ENCODE assay signal across 8 mouse cellular contexts in genomic region chr1:152790254-152790653, GRCm38 (mm10). TPM values are rescaled to one million over a fixed set of nuclear protein-coding genes. Genes with fewer than 3 reads are reported as not detected.
DNase-seq lines count a peak whose midpoint lies in the region; ATAC-seq and TF ChIP-seq lines count a peak whose summit lies in the region.

No protein-coding gene starts in this region.

- TF ChIP-seq CTCF in bone marrow macrophage, adult 2 months (IDR thresholded peaks at IDR 0.05; ENCODE audit: low read depth, low read length): 0 out of 2 replicates have a peak, but pooled peaks have one; percentile 32

- no peaks in the 10 kb centered on the region for H3K36me3 ChIP-seq in limb, embryonic 13.5 days
- H3K36me3 ChIP-seq in neural tube, embryonic 11.5 days (ENCODE audit: control insufficient read depth, insufficient read depth, low read length): no peaks in the 10 kb centered on the region

- H3K4me2 ChIP-seq in limb, embryonic 13.5 days (replicated peaks): peak overlapping the region; percentile 24
- H3K4me2 ChIP-seq in neural tube, embryonic 11.5 days (ENCODE audit: low read depth): no peak overlapping the region

- H3K27me3 ChIP-seq in limb, embryonic 13.5 days: peaks cover 4% of the 10 kb centered on the region; the same call in 1 of the 2 replicates
- no peaks in the 10 kb centered on the region for H3K27me3 ChIP-seq in neural tube, embryonic 11.5 days (ENCODE audit: control insufficient read depth, insufficient read depth, low read length)

- H3K27ac ChIP-seq in bone marrow macrophage, adult 2 months (ENCODE audit: insufficient read depth, low read depth, low read length): no peak overlapping the region
- H3K27ac ChIP-seq in limb, embryonic 13.5 days: no peak overlapping the region
- H3K27ac ChIP-seq in neural tube, embryonic 11.5 days (ENCODE audit: low read depth, low read length): no peak overlapping the region

- H3K4me3 ChIP-seq in bone marrow macrophage, adult 2 months (ENCODE audit: insufficient read depth, low read length): no peak overlapping the region
- no peak overlapping the region for H3K4me3 ChIP-seq in limb, embryonic 13.5 days
- H3K4me3 ChIP-seq in neural tube, embryonic 11.5 days (ENCODE audit: low read depth, low read length): no peak overlapping the region

- ATAC-seq in limb, embryonic 13.5 days (ENCODE audit: low FRiP score, low read depth): peak; percentile 48; the same call in 1 of the 2 replicates
- ATAC-seq in neural tube, embryonic 11.5 days (ENCODE audit: insufficient read depth, low FRiP score, low TSS enrichment): 0 out of 2 replicates have a peak, but pooled peaks have one; percentile 36

- 13% methylated on average over 12 of the region's 12 CpGs for WGBS in limb, embryonic 13.5 days
- 16% methylated on average over 12 of the region's 12 CpGs for WGBS in neural tube, embryonic 11.5 days

- no peak overlapping the region for H3K9ac ChIP-seq in limb, embryonic 13.5 days
- H3K9ac ChIP-seq in neural tube, embryonic 11.5 days (ENCODE audit: low read length): no peak overlapping the region

- no peak for TF ChIP-seq POLR2A in bone marrow macrophage, adult 2 months (IDR thresholded peaks at IDR 0.05; ENCODE audit: borderline replicate concordance, low read depth, low read length)

- peaks cover 23% of the 10 kb centered on the region for H3K4me1 ChIP-seq in bone marrow macrophage, adult 2 months (ENCODE audit: control insufficient read depth, insufficient read depth, low read length)
- peaks cover 20% of the 10 kb centered on the region; the same call in 1 of the 2 replicates for H3K4me1 ChIP-seq in limb, embryonic 13.5 days
- H3K4me1 ChIP-seq in neural tube, embryonic 11.5 days (ENCODE audit: control insufficient read depth, insufficient read depth, low read length): peaks cover 14% of the 10 kb centered on the region

- intact Hi-C loops in heart, postnatal 14 days (cut with DNase I): loop anchor here (2.0 kb wide), 1 partner anchor 113 kb away; the partner anchor contains the start of gene Smg7

- H3K9me3 ChIP-seq in limb, embryonic 13.5 days: no peaks in the 10 kb centered on the region
- H3K9me3 ChIP-seq in neural tube, embryonic 11.5 days (ENCODE audit: control insufficient read depth, low read length): no peaks in the 10 kb centered on the region

- peak; percentile 43 for DNase-seq in gastrocnemius, adult 18-20 months (ENCODE audit: low spot score)
- DNase-seq in gastrocnemius, adult 8-10 months (ENCODE audit: low spot score in 2 of 2): no peak
- DNase-seq in CD4-positive helper T cell, adult 2 months (ENCODE audit: low read depth, low spot score): peak; percentile 26
- DNase-seq in heart, postnatal 14 days: peak; percentile 26 to 58
- peak; percentile 53 for DNase-seq in neural tube, embryonic 11.5 days (ENCODE audit: low spot score)
- no peak for DNase-seq in urinary bladder, adult 2 months (ENCODE audit: low spot score)

RNA-seq across cellular contexts. Expression of gene Ncf2, which starts 9.7 kb away (rescaled TPM):
- under 1 TPM; 0.50 to 0.93 TPM for total RNA-seq in gastrocnemius, adult 18-20 months (2021)
- total RNA-seq in gastrocnemius, adult 8-10 months (2022): 1 to 10 TPM in 1 of 4 experiments, under 1 TPM in 3; 0.34 to 1.1 (median 0.48) TPM
- polyA plus RNA-seq in bone marrow macrophage, adult 2 months (2012; ENCODE audit: insufficient read depth, insufficient read length, missing spikeins): 268 and 316 TPM in 2 replicates
- 1 to 10 TPM; 3.9 to 5.1 TPM for total RNA-seq in heart, postnatal 14 days (2021)
- 3.5 and 3.8 TPM in 2 replicates for polyA plus RNA-seq in limb, embryonic 13.5 days (2015; fragmentation: Nextera tagmentation; extraction: Ambion mirVana)
- 3.8 and 5.9 TPM in 2 replicates for polyA plus RNA-seq in neural tube, embryonic 11.5 days (2014; fragmentation: Nextera tagmentation; extraction: Ambion mirVana)
- 7.0 and 8.7 TPM in 2 replicates for polyA plus RNA-seq in urinary bladder, adult 2 months (2012; rRNA removed)

RNA-seq across cellular contexts. Expression of gene Arpc5, which starts 23.9 kb away (rescaled TPM):
- total RNA-seq in gastrocnemius, adult 18-20 months (2021): 10 to 100 TPM in 1 of 2 experiments, 1 to 10 TPM in 1; 7.8 to 11.7 TPM
- 1 to 10 TPM; 7.3 to 9.8 (median 8.7) TPM for total RNA-seq in gastrocnemius, adult 8-10 months (2022)
- 562 and 626 TPM in 2 replicates for polyA plus RNA-seq in bone marrow macrophage, adult 2 months (2012; ENCODE audit: insufficient read depth, insufficient read length, missing spikeins)
- 10 to 100 TPM; 53.0 to 57.9 TPM for total RNA-seq in heart, postnatal 14 days (2021)
- polyA plus RNA-seq in limb, embryonic 13.5 days (2015; fragmentation: Nextera tagmentation; extraction: Ambion mirVana): 210 and 213 TPM in 2 replicates
- polyA plus RNA-seq in neural tube, embryonic 11.5 days (2014; fragmentation: Nextera tagmentation; extraction: Ambion mirVana): 297 and 303 TPM in 2 replicates
- polyA plus RNA-seq in urinary bladder, adult 2 months (2012; rRNA removed): 143 and 180 TPM in 2 replicates

RNA-seq across cellular contexts. Expression of gene Rgl1, which starts 24.1 kb away (rescaled TPM):
- 1 to 10 TPM; 4.9 to 7.8 TPM for total RNA-seq in gastrocnemius, adult 18-20 months (2021)
- 1 to 10 TPM; 2.9 to 9.4 (median 5.3) TPM for total RNA-seq in gastrocnemius, adult 8-10 months (2022)
- polyA plus RNA-seq in bone marrow macrophage, adult 2 months (2012; ENCODE audit: insufficient read depth, insufficient read length, missing spikeins): 9.7 and 11.9 TPM in 2 replicates
- total RNA-seq in heart, postnatal 14 days (2021): 10 to 100 TPM; 51.7 to 51.8 TPM
- 36.4 and 41.7 TPM in 2 replicates for polyA plus RNA-seq in limb, embryonic 13.5 days (2015; fragmentation: Nextera tagmentation; extraction: Ambion mirVana)
- 31.8 and 34.8 TPM in 2 replicates for polyA plus RNA-seq in neural tube, embryonic 11.5 days (2014; fragmentation: Nextera tagmentation; extraction: Ambion mirVana)
- polyA plus RNA-seq in urinary bladder, adult 2 months (2012; rRNA removed): 29.6 and 31.0 TPM in 2 replicates

RNA-seq across cellular contexts. Expression of gene Apobec4, which starts 39.9 kb away (rescaled TPM):
- not detected for total RNA-seq in gastrocnemius, adult 18-20 months (2021)
- total RNA-seq in gastrocnemius, adult 8-10 months (2022): not detected
- polyA plus RNA-seq in bone marrow macrophage, adult 2 months (2012; ENCODE audit: insufficient read depth, insufficient read length, missing spikeins): not detected in 2 replicates
- not detected for total RNA-seq in heart, postnatal 14 days (2021)
- not detected in 2 replicates for polyA plus RNA-seq in limb, embryonic 13.5 days (2015; fragmentation: Nextera tagmentation; extraction: Ambion mirVana)
- polyA plus RNA-seq in neural tube, embryonic 11.5 days (2014; fragmentation: Nextera tagmentation; extraction: Ambion mirVana): not detected in 2 replicates
- not detected in 2 replicates for polyA plus RNA-seq in urinary bladder, adult 2 months (2012; rRNA removed)

Comparison
In these comparisons a context has a peak if more than half of its experiments do, and no peak if none do; other contexts are left out.
1. DNase-seq: peak in gastrocnemius, adult 18-20 months (single experiment), CD4-positive helper T cell, adult 2 months (single experiment), heart, postnatal 14 days (2 of 2) and neural tube, embryonic 11.5 days (single experiment); none in gastrocnemius, adult 8-10 months (0 of 2) and urinary bladder, adult 2 months (single experiment).
2. RNA of gene Ncf2, which starts 9.7 kb away (polyA plus RNA-seq): 268 to 316 TPM in bone marrow macrophage, adult 2 months; 7.0 to 8.7 TPM in urinary bladder, adult 2 months, 3.8 to 5.9 TPM in neural tube, embryonic 11.5 days and 3.5 to 3.8 TPM in limb, embryonic 13.5 days; every median in the first group is over 10 times any median in the second.